Mouse (Mus musculus) thymus, postnatal 0 days (tissue): Measurements from ENCODE around the gene Osbpl8. TPM values are rescaled to one million over a fixed set of nuclear protein-coding genes. Genes with fewer than 3 reads are reported as not detected.

ENCODE experiments used
- DNase-seq: peaks from one replicate; pipeline ENCODE4 v3.0.0-alpha.2; 2015; ENCODE audit warnings: low spot score
- polyA plus RNA-seq: library from polyadenylated mRNA; unstranded; fragments of >200 nt; fragmentation: Nextera tagmentation; extraction: Ambion mirVana; gene quantifications from 2 replicates; pipeline ENCODE4 v1.2.1, GENCODE M21; 2015

The Osbpl8 gene
- polyA plus RNA-seq, 1 experiment from 2014 or later: 35.3 TPM

GRCm38 (mm10) chr10:111302486-111302885 lies 137.9 kb downstream of the Osbpl8 start:
- no peak for DNase-seq

- no peak for DNase-seq
Observed at GRCm38 (mm10) chr10:111308850-111309501, 144.4 kb downstream of the Osbpl8 start.

GRCm38 (mm10) chr10:111313282-111313681 lies 148.7 kb downstream of the Osbpl8 start:
- DNase-seq: no peak

- DNase-seq: no peak
Observed at GRCm38 (mm10) chr10:111314636-111315395, 150.3 kb downstream of the Osbpl8 start.

- DNase-seq: no peak
Observed at GRCm38 (mm10) chr10:111315940-111316339, 151.4 kb downstream of the Osbpl8 start.

GRCm38 (mm10) chr10:111318021-111318420 lies 153.5 kb downstream of the Osbpl8 start:
- DNase-seq: no peak

- no peak for DNase-seq
Observed at GRCm38 (mm10) chr10:111318805-111319500, 154.4 kb downstream of the Osbpl8 start.

GRCm38 (mm10) chr10:111320579-111320978 lies 156.0 kb downstream of the Osbpl8 start:
- DNase-seq: no peak

- DNase-seq: no peak
Observed at GRCm38 (mm10) chr10:111327957-111328356, 163.4 kb downstream of the Osbpl8 start.

- no peak for DNase-seq
Observed at GRCm38 (mm10) chr10:111329326-111329725, 164.8 kb downstream of the Osbpl8 start.

GRCm38 (mm10) chr10:111334902-111335301 lies 170.3 kb downstream of the Osbpl8 start:
- DNase-seq: no peak

- peak; percentile 4 for DNase-seq
Observed at GRCm38 (mm10) chr10:111335517-111336352, 171.2 kb downstream of the Osbpl8 start.

GRCm38 (mm10) chr10:111336353-111336713 lies 171.8 kb downstream of the Osbpl8 start:
- DNase-seq: no peak

GRCm38 (mm10) chr10:111339296-111339695 lies 174.7 kb downstream of the Osbpl8 start:
- no peak for DNase-seq

GRCm38 (mm10) chr10:111341761-111342160 lies 177.2 kb downstream of the Osbpl8 start:
- DNase-seq: no peak

- no peak for DNase-seq
Observed at GRCm38 (mm10) chr10:111343555-111343954, 179.0 kb downstream of the Osbpl8 start.

Other genes starting within 250 kb of the Osbpl8 start
- gene Csrp2, start 245.0 kb upstream of the Osbpl8 start, polyA plus RNA-seq: 31.6 and 36.1 TPM in 2 replicates
- gene Zdhhc17, start 154.6 kb upstream of the Osbpl8 start, polyA plus RNA-seq: 17.3 and 21.2 TPM in 2 replicates
- gene Bbs10, start 133.9 kb downstream of the Osbpl8 start, polyA plus RNA-seq: 2.8 and 3.7 TPM in 2 replicates